Mouse (Mus musculus) midbrain, embryonic 16.5 days (tissue): ENCODE data around the gene Rpl12. TPM values are rescaled to one million over a fixed set of nuclear protein-coding genes. Genes with fewer than 3 reads are reported as not detected.

ENCODE experiments used
- ATAC-seq: fragments of 200-750 bp; cut with Nextera tagmentation; 2 replicates; pipeline ENCODE4 v1.8.0; 2017; ENCODE audit warnings: moderate TSS enrichment
- H3K27ac ChIP-seq: fragments of 300-500 bp; sonication (generic); 2 replicates; pipeline ENCODE4 v1.5.1; 2014; ENCODE audit warnings: mild to moderate bottlenecking, low read length, mixed read lengths
- H3K27me3 ChIP-seq: fragments of 300-500 bp; sonication (generic); 2 replicates; pipeline ENCODE4 v1.6.1; 2014; ENCODE audit warnings: low read depth, low read length, mixed read lengths; ENCODE audit not compliant: control insufficient read depth, insufficient read depth
- H3K36me3 ChIP-seq: fragments of 300-500 bp; sonication (generic); 2 replicates; pipeline ENCODE4 v1.6.1; 2014; ENCODE audit warnings: mild to moderate bottlenecking, low read length, moderate library complexity, mixed read lengths; ENCODE audit not compliant: control insufficient read depth, insufficient read depth
- H3K4me1 ChIP-seq: fragments of 300-500 bp; sonication (generic); 2 replicates; pipeline ENCODE4 v1.6.1; 2014; ENCODE audit warnings: mild to moderate bottlenecking, low read length, mixed read lengths; ENCODE audit not compliant: control insufficient read depth, insufficient read depth
- H3K4me2 ChIP-seq: fragments of 300-500 bp; sonication (generic); 2 replicates; pipeline ENCODE4 v1.6.1; 2014; ENCODE audit warnings: mild to moderate bottlenecking, low read length, mixed read lengths
- H3K4me3 ChIP-seq: fragments of 300-500 bp; sonication (generic); 2 replicates; pipeline ENCODE4 v1.5.1; 2014; ENCODE audit warnings: low read depth, mild to moderate bottlenecking, low read length, moderate library complexity, mixed read lengths
- H3K9ac ChIP-seq: fragments of 300-500 bp; sonication (generic); 2 replicates; pipeline ENCODE4 v1.6.1; 2014; ENCODE audit warnings: low read depth, low read length, mixed read lengths
- H3K9me3 ChIP-seq: fragments of 300-500 bp; sonication (generic); replicated peaks from 2 replicates; pipeline ENCODE4 v1.6.1; 2014; ENCODE audit warnings: mild to moderate bottlenecking, low read length, mixed read lengths; ENCODE audit not compliant: control insufficient read depth, poor library complexity, severe bottlenecking
- WGBS: fragments of 180-500 bp; shearing (Covaris S2); extraction: QIAGEN DNeasy Blood & Tissue Kit; methylation state at CpG from one replicate; pipeline ENCODE4 v1.1.7; 2014; 5-methylcytosine and 5-hydroxymethylcytosine counted together
- polyA plus RNA-seq: library from polyadenylated mRNA; unstranded; fragments of >200 nt; fragmentation: Nextera tagmentation; extraction: Ambion mirVana; gene quantifications from 2 replicates; pipeline ENCODE4 v1.2.1, GENCODE M21; 2015

Gene Rpl12
- polyA plus RNA-seq, 1 experiment from 2014 or later: 81.9 TPM

DNA sequence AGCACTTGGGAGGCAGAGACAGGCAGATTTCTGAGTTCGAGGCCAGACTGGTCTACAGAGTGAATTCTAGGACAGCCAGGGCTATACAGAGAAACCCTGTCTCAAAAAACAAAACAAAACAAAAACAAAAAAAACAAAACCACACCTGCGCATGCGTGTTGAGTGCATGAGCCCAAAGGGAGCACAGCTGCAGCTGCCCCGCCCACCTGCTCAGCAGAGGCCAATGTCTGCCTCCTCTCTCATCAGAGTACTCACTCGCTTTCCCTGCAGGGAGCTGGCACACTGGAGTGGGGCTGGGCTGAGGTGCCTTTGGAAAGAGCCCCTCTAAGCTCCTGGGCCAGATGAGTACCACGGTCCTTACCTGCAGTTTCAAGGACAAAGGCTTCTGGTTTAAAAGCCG, 29.6 kb upstream of the Rpl12 start:
- Histone ChIP-seq H3K9me3 (no peaks in the 10 kb centered on the region), H3K36me3 (peaks cover 6% of the 10 kb centered on the region), H3K4me1 (no peaks in the 10 kb centered on the region), H3K9ac (no peak overlapping the region), H3K27ac (no peak overlapping the region), H3K4me2 (no peak overlapping the region), H3K4me3 (no peak overlapping the region), H3K27me3 (no peaks in the 10 kb centered on the region)
- 83% methylated on average over 7 of the region's 7 CpGs for WGBS
- no peak for ATAC-seq

GRCm38 (mm10) chr2:32938741-32939140, 22.6 kb upstream of the Rpl12 start:
- no peaks in the 10 kb centered on the region for H3K9me3 ChIP-seq
- H3K4me3 ChIP-seq: no peak overlapping the region
- H3K9ac ChIP-seq: no peak overlapping the region
- 97% methylated on average over 5 of the region's 5 CpGs for WGBS
- no peak overlapping the region for H3K4me2 ChIP-seq
- no peaks in the 10 kb centered on the region for H3K4me1 ChIP-seq
- peaks cover 37% of the 10 kb centered on the region for H3K36me3 ChIP-seq
- ATAC-seq: no peak
- H3K27me3 ChIP-seq: no peaks in the 10 kb centered on the region
- no peak overlapping the region for H3K27ac ChIP-seq

DNA sequence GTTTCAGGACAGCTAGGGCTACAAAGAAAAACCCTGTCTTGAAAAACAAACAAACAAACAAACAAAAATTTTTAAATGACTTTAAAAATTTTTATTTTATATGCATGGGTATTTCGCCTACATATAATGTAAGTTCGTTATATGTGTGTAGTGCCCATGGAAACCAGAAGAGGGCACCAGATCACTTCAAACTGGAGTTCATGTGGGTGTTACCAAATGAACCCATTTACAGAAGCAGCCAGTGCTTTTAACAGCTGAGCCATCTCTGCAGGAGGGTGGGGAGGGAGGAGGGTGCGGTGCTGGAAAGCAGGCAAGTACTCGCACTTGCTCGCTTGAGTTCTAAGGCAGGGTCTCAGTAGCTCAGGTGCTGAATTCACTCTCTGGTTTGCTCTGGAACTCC, 21.9 kb upstream of the Rpl12 start:
- 69% methylated on average over 5 of the region's 5 CpGs for WGBS
- Histone ChIP-seq H3K9ac (no peak overlapping the region), H3K27me3 (no peaks in the 10 kb centered on the region), H3K4me2 (no peak overlapping the region), H3K9me3 (no peaks in the 10 kb centered on the region), H3K4me1 (no peaks in the 10 kb centered on the region), H3K4me3 (no peak overlapping the region), H3K36me3 (peaks cover 37% of the 10 kb centered on the region), H3K27ac (no peak overlapping the region)
- ATAC-seq: no peak

DNA sequence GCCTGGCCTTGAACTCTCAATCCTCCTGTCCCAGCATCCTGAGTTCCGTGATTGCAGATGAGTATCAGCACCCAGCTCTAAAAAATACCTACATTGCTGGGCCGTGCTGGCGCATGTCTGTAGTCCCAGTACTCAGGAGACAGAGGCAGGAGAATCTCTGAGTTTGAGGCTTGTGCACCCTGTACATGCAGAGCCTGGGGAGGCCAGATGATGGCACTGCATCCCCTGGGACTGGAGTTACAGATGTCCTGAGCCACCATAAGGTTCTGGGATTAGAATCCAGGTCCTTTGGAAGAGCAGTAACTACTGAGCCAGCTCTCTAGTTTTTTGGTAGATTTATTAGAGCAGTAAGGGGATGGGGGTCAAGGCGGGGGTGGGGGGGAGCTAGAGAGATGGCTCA, 20.9 kb upstream of the Rpl12 start:
- no peak for ATAC-seq
- no peak overlapping the region for H3K4me3 ChIP-seq
- no peaks in the 10 kb centered on the region for H3K4me1 ChIP-seq
- H3K9me3 ChIP-seq: no peaks in the 10 kb centered on the region
- 98% methylated on average over 4 of the region's 4 CpGs for WGBS
- H3K4me2 ChIP-seq: no peak overlapping the region
- H3K27me3 ChIP-seq: no peaks in the 10 kb centered on the region
- peaks cover 39% of the 10 kb centered on the region for H3K36me3 ChIP-seq
- H3K27ac ChIP-seq: no peak overlapping the region
- no peak overlapping the region for H3K9ac ChIP-seq

DNA sequence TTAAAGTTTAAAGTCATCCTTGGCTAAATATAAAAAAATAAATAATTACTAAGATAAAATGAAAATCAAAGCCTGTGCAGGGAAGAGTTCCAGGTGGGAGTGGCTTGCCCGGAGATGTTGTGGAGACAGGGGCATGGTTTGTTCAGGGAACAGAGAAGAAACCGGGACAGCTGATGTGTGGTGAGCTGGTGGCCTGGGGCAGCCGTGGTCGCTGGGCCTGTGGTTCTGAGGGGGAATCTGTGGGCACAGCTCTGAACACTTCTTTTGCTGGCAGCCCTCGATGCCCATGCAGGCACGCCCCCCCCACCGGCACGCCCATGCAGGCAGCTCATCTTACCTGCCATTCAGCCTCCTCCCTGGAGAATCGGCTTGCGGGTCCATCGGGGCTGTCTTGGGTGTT, 13.9 kb upstream of the Rpl12 start:
- no peak overlapping the region for H3K4me3 ChIP-seq
- H3K4me1 ChIP-seq: no peaks in the 10 kb centered on the region
- no peak overlapping the region for H3K9ac ChIP-seq
- no peaks in the 10 kb centered on the region for H3K9me3 ChIP-seq
- WGBS: 92% methylated on average over 11 of the region's 11 CpGs
- no peak for ATAC-seq
- no peaks in the 10 kb centered on the region for H3K27me3 ChIP-seq
- no peak overlapping the region for H3K4me2 ChIP-seq
- no peak overlapping the region for H3K27ac ChIP-seq
- peaks cover 30% of the 10 kb centered on the region for H3K36me3 ChIP-seq

GRCm38 (mm10) chr2:32954581-32954980, 6.8 kb upstream of the Rpl12 start:
- no peak for ATAC-seq
- Histone ChIP-seq H3K9me3 (no peaks in the 10 kb centered on the region), H3K4me1 (no peaks in the 10 kb centered on the region), H3K4me3 (no peak overlapping the region), H3K9ac (no peak overlapping the region), H3K27me3 (no peaks in the 10 kb centered on the region), H3K27ac (no peak overlapping the region), H3K4me2 (no peak overlapping the region), H3K36me3 (peaks cover 26% of the 10 kb centered on the region)
- WGBS: 91% methylated on average over 2 of the region's 2 CpGs

DNA sequence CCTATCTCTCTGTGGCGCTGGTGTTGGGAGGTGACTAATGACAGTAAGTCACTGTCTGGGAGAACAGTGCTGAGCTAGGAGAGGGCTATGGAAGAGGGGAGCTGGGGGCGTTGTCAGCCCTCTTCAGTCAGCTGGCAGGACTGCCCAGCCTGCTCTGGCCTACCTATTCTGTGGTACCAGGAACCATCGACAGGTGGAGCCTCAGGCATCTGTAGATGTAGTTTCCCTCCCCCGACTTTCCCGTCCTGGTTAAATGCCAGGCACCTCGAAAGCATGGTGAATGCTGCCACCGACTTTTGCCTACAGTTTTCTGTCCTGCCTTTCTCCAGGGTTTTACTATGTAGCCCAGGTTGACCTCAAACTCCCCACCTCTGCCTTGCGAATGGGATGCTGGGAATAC, 4.0 kb upstream of the Rpl12 start:
- WGBS: 69% methylated on average over 8 of the region's 8 CpGs
- Histone ChIP-seq H3K9me3 (no peaks in the 10 kb centered on the region), H3K27me3 (no peaks in the 10 kb centered on the region), H3K9ac (no peak overlapping the region), H3K4me1 (peaks cover 7% of the 10 kb centered on the region), H3K27ac (no peak overlapping the region), H3K4me3 (no peak overlapping the region), H3K4me2 (no peak overlapping the region), H3K36me3 (peaks cover 21% of the 10 kb centered on the region)
- ATAC-seq: no peak

- Histone ChIP-seq H3K4me3 (no peak overlapping the region; the same call in 1 of the 2 replicates), H3K4me2 (peak overlapping the region; percentile 97), H3K27me3 (no peaks in the 10 kb centered on the region), H3K9ac (peak overlapping the region; percentile 90; the same call in 1 of the 2 replicates), H3K9me3 (no peaks in the 10 kb centered on the region), H3K4me1 (peaks cover 20% of the 10 kb centered on the region), H3K27ac (no peak overlapping the region), H3K36me3 (peaks cover 13% of the 10 kb centered on the region; the same call in 1 of the 2 replicates)
- peak; percentile 7; the same call in 1 of the 2 replicates for ATAC-seq
- WGBS: 94% methylated on average over 4 of the region's 4 CpGs
Observed at GRCm38 (mm10) chr2:32960273-32960672, 1.1 kb upstream of the Rpl12 start.

- H3K9ac ChIP-seq: peak overlapping the region; percentile 90
- no peaks in the 10 kb centered on the region for H3K27me3 ChIP-seq
- H3K36me3 ChIP-seq: peaks cover 12% of the 10 kb centered on the region; the same call in 1 of the 2 replicates
- peak overlapping the region; percentile 78 for H3K27ac ChIP-seq
- 0 out of 2 replicates have a peak, but pooled peaks have one; percentile 3 for ATAC-seq
- H3K4me2 ChIP-seq: peak overlapping the region; percentile 97
- H3K4me3 ChIP-seq: peak overlapping the region; percentile 74
- H3K4me1 ChIP-seq: peaks cover 26% of the 10 kb centered on the region
- H3K9me3 ChIP-seq: no peaks in the 10 kb centered on the region
- under 1% methylated on average over 33 of the region's 33 CpGs for WGBS
Observed at GRCm38 (mm10) chr2:32962062-32962874, 909 bp downstream of the Rpl12 start.
